ENCODE assay signal across 8 mouse cellular contexts in genomic region chr7:126080949-126081654, GRCm38 (mm10). TPM values are rescaled to one million over a fixed set of nuclear protein-coding genes. Genes with fewer than 3 reads are reported as not detected.
DNase-seq lines count a peak whose midpoint lies in the region; ATAC-seq and TF ChIP-seq lines count a peak whose summit lies in the region.

No protein-coding gene starts in this region.

- WGBS in heart, embryonic 11.5 days (ENCODE audit: insufficient replicate concordance): 17% methylated on average over 16 of the region's 16 CpGs
- WGBS in forebrain, embryonic 16.5 days: 10% methylated on average over 16 of the region's 16 CpGs
- 18% methylated on average over 16 of the region's 16 CpGs for WGBS in liver, embryonic 15.5 days (ENCODE audit: insufficient replicate concordance)

- H3K27ac ChIP-seq in heart, embryonic 11.5 days (ENCODE audit: low read depth, low read length): no peak overlapping the region
- no peak overlapping the region for H3K27ac ChIP-seq in ES-E14 (ENCODE audit: insufficient read depth, low read depth, low read length, poor library complexity, severe bottlenecking)
- H3K27ac ChIP-seq in forebrain, embryonic 16.5 days (ENCODE audit: low read length): peak overlapping the region; percentile 10; the same call in 1 of the 2 replicates
- H3K27ac ChIP-seq in liver, embryonic 15.5 days (replicated peaks): no peak overlapping the region

- intact Hi-C loops in heart, postnatal 25 days (cut with DNase I): loop anchor here (5.0 kb wide), 4 partner anchors 54 to 334 kb away; no protein-coding TSS in a partner anchor

- H3K4me1 ChIP-seq in heart, embryonic 11.5 days (ENCODE audit: control insufficient read depth, insufficient read depth, low read length): peaks cover 9% of the 10 kb centered on the region
- H3K4me1 ChIP-seq in ES-E14 (ENCODE audit: control insufficient read depth in 2 of 2, insufficient read depth in 2 of 2, low read length in 2 of 2, poor library complexity in 1 of 2): no peaks in the 10 kb centered on the region
- peaks cover 24% of the 10 kb centered on the region for H3K4me1 ChIP-seq in forebrain, embryonic 16.5 days (replicated peaks; ENCODE audit: control insufficient read depth, insufficient read depth, low read length)
- H3K4me1 ChIP-seq in liver, embryonic 15.5 days (replicated peaks): no peaks in the 10 kb centered on the region

- peak overlapping the region; percentile 78 for H3K9ac ChIP-seq in heart, embryonic 11.5 days (ENCODE audit: low read depth, low read length)
- no peak overlapping the region for H3K9ac ChIP-seq in ES-E14 (ENCODE audit: insufficient read depth, low read depth, low read length, poor library complexity, severe bottlenecking)
- H3K9ac ChIP-seq in forebrain, embryonic 16.5 days (replicated peaks; ENCODE audit: low read depth, low read length): peak overlapping the region; percentile 64
- H3K9ac ChIP-seq in liver, embryonic 15.5 days: no peak overlapping the region

- H3K4me3 ChIP-seq in heart, embryonic 11.5 days (ENCODE audit: low read depth, low read length): peak overlapping the region; percentile 71
- H3K4me3 ChIP-seq in ES-E14 (ENCODE audit: insufficient read depth in 1 of 2, low read depth in 1 of 2, low read length in 2 of 2, poor library complexity in 1 of 2, severe bottlenecking in 1 of 2): peak overlapping the region; percentile 65 to 72
- H3K4me3 ChIP-seq in forebrain, embryonic 16.5 days (replicated peaks; ENCODE audit: low read length): peak overlapping the region; percentile 63
- H3K4me3 ChIP-seq in liver, embryonic 15.5 days (replicated peaks): no peak overlapping the region

- H3K4me2 ChIP-seq in heart, embryonic 11.5 days: peak overlapping the region; percentile 93
- peak overlapping the region; percentile 96 for H3K4me2 ChIP-seq in forebrain, embryonic 16.5 days (ENCODE audit: low read length)
- H3K4me2 ChIP-seq in liver, embryonic 15.5 days: peak overlapping the region; percentile 51; the same call in 1 of the 2 replicates

- no peak; the same call in 1 of the 2 replicates for ATAC-seq in heart, embryonic 11.5 days (replicated peaks; ENCODE audit: insufficient number of reproducible peaks, low FRiP score, low TSS enrichment)
- ATAC-seq in forebrain, embryonic 16.5 days: no peak
- ATAC-seq in liver, embryonic 15.5 days (ENCODE audit: insufficient read depth): no peak
- ATAC-seq in erythroid progenitor cell, adult 5-6 weeks (replicated peaks; ENCODE audit: low FRiP score, poor library complexity, severe bottlenecking): no peak

- H3K9me3 ChIP-seq in heart, embryonic 11.5 days (replicated peaks; ENCODE audit: control insufficient read depth, low read length): no peaks in the 10 kb centered on the region
- H3K9me3 ChIP-seq in ES-E14 (ENCODE audit: control insufficient read depth, insufficient read depth, low read depth, low read length): no peaks in the 10 kb centered on the region
- H3K9me3 ChIP-seq in forebrain, embryonic 16.5 days (ENCODE audit: control insufficient read depth, low read length): no peaks in the 10 kb centered on the region
- H3K9me3 ChIP-seq in liver, embryonic 15.5 days (replicated peaks): no peaks in the 10 kb centered on the region

- in situ Hi-C loops in ES-E14 (cut with MboI; ENCODE audit: low sequenced_read_pairs in 2 of 2, unreplicated experiment in 2 of 2): no loop called here

- peaks cover 52% of the 10 kb centered on the region for H3K27me3 ChIP-seq in heart, embryonic 11.5 days (ENCODE audit: control insufficient read depth, insufficient read depth, low read length)
- peaks cover 28% of the 10 kb centered on the region for H3K27me3 ChIP-seq in forebrain, embryonic 16.5 days (replicated peaks; ENCODE audit: control insufficient read depth, insufficient read depth, low read length)
- peaks cover 87% of the 10 kb centered on the region for H3K27me3 ChIP-seq in liver, embryonic 15.5 days

- no peaks in the 10 kb centered on the region for H3K36me3 ChIP-seq in heart, embryonic 11.5 days (ENCODE audit: control insufficient read depth, insufficient read depth, low read length)
- H3K36me3 ChIP-seq in ES-E14 (ENCODE audit: control insufficient read depth, insufficient read depth, low read length, poor library complexity, severe bottlenecking): no peaks in the 10 kb centered on the region
- H3K36me3 ChIP-seq in forebrain, embryonic 16.5 days (ENCODE audit: control insufficient read depth, insufficient read depth): no peaks in the 10 kb centered on the region
- H3K36me3 ChIP-seq in liver, embryonic 15.5 days (replicated peaks): no peaks in the 10 kb centered on the region

- DNase-seq in heart, postnatal 25 days (ENCODE audit: low spot score): no peak
- DNase-seq in ES-E14 (ENCODE audit: low read depth, low spot score): no peak
- no peak for DNase-seq in retina, postnatal 1 day
- no peak for DNase-seq in thymus, postnatal 14 days

TF ChIP-seq in ES-E14, 5 proteins besides CTCF, POLR2A, EP300 and RAD21:
- no peak for TF ChIP-seq MAFK (IDR thresholded peaks at IDR 0.05; ENCODE audit: insufficient read depth, low read depth, low read length)
- TF ChIP-seq ZNF384 (IDR thresholded peaks at IDR 0.05; ENCODE audit: low read depth, low read length): no peak
- TF ChIP-seq HCFC1 (IDR thresholded peaks at IDR 0.05; ENCODE audit: borderline replicate concordance, insufficient read depth, low read length): no peak
- no peak for TF ChIP-seq CHD2 (IDR thresholded peaks at IDR 0.05; ENCODE audit: low read depth, low read length)
- no peak for TF ChIP-seq ZC3H11A (IDR thresholded peaks at IDR 0.05; ENCODE audit: borderline replicate concordance, low read depth, low read length)

RNA-seq across cellular contexts. Expression of gene Gsg1l, which starts 1.1 kb away (rescaled TPM):
- polyA plus RNA-seq in heart, embryonic 11.5 days (2014; fragmentation: Nextera tagmentation; extraction: Ambion mirVana): 6.4 and 9.1 TPM in 2 replicates
- total RNA-seq in heart, postnatal 25 days (2021): 10 to 100 TPM; 10.3 to 12.6 TPM
- total RNA-seq in ES-E14 (2012; rRNA removed): not detected in 2 replicates
- 5.8 and 6.1 TPM in 2 replicates for polyA plus RNA-seq in forebrain, embryonic 16.5 days (2015; fragmentation: Nextera tagmentation; extraction: Ambion mirVana)
- 0.02 and 0.09 TPM in 2 replicates for polyA plus RNA-seq in liver, embryonic 15.5 days (2015; fragmentation: Nextera tagmentation; extraction: Ambion mirVana)
- not detected in 2 replicates for total RNA-seq in erythroid progenitor cell, adult 5-6 weeks (2015; ENCODE audit: low replicate concordance)
- total RNA-seq in erythroid progenitor cell, adult 5-6 weeks (2017; ENCODE audit: low replicate concordance): not detected in 2 replicates

Comparison
In these comparisons a context has a peak if more than half of its experiments do, and no peak if none do; other contexts are left out.
1. H3K9ac ChIP-seq: peak in heart, embryonic 11.5 days (single experiment) and forebrain, embryonic 16.5 days (single experiment); none in ES-E14 (single experiment) and liver, embryonic 15.5 days (single experiment).
2. RNA of gene Gsg1l, which starts 1.1 kb away (total RNA-seq): 10.3 to 12.6 TPM in heart, postnatal 25 days; not detected in ES-E14 and not detected in erythroid progenitor cell, adult 5-6 weeks; every median in the first group is over 10 times any median in the second.
3. Peak in every context shown above with its lines, with median percentiles within 50 percentile points of each other: H3K4me2 ChIP-seq.